Mouse (Mus musculus) urinary bladder, postnatal 0 days (tissue): ENCODE measurements around the gene Gdf2. TPM values are rescaled to one million over a fixed set of nuclear protein-coding genes. Genes with fewer than 3 reads are reported as not detected.

Experiments used
- polyA plus RNA-seq: library from polyadenylated mRNA; unstranded; fragments of >200 nt; fragmentation: Nextera tagmentation; extraction: Ambion mirVana; gene quantifications from 2 replicates; pipeline ENCODE4 v1.2.1, GENCODE M21; 2015

Gene Gdf2
- polyA plus RNA-seq, result not detected in 2 replicates

DNA sequence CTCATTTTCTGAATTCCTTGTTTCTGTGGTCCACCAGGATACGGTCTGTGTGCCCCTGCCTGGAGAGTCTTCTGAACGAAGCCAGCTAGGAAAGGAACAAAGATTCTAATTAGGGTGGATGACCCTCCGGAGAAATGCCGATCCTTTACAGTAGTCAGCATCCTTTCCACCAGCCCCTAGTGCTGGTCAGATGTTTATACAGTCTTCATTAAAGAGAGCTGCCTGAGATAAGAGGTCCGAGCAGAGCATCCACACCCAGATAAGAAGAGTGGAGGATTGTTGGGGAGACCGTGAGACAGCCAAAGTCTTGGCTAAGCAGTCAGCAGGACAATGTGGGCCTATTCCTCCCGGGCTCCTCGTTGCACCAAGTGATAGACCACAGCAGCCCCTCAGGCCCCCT is at the start of gene Gdf2:
TSS of gene Gdf2 (plus strand) at position 301 of the 400 bp plus-strand sequence.

DNA sequence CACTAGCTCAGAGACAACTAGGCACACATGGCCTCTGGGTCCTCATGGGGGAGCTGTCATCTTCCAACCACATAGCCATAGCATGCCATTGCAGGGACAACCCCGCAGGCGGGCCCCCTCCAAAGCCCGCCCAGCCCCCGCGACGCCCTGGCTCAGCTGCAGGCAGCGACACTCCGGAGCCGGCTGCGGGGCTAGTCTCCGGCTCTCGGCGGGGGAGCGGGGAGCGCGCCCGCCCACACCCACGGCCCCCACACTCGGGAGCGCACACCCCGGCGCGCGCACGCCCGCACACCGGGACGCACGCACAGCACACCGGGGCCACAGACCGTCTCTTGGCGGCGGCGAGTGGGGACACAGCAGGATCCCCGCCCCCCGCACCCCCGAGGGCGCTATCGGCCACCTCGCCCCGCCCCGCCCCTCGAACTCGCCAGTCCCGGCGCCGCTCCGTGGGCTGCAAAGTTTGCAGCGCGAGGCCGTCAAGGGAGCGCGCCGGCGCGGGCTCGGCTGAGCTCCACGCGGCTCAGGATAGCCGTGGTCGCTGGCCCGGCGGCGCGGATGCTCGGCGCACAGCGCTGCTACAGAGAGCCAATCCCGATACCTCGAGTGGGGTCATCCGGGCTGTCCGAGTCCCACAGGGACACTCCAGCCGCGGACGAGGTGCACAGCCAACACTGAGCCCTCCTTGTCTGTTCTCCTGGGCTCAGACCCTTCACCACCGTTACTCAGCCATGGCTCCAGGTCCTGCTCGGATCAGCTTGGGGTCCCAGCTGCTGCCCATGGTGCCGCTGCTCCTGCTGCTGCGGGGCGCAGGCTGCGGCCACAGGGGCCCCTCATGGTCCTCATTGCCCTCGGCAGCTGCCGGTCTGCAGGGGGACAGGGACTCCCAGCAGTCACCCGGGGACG is 17.4 kb upstream of the Gdf2 start, which contains the start of gene Gdf10:
TSS of gene Gdf10 (plus strand) at position 420 of the 903 bp plus-strand sequence.

GRCm38 (mm10) chr14:33953761-33954160 is 12.9 kb downstream of the Gdf2 start, which contains the start of gene Rbp3:
TSS of gene Rbp3 (plus strand) at chr14:33954003.

GRCm38 (mm10) chr14:33978604-33979059 is 37.8 kb downstream of the Gdf2 start, which contains the start of gene Zfp488:
TSS of gene Zfp488 (minus strand) at chr14:33978764.

Other genes with a start within 250 kb of the Gdf2 start
- gene Gdf10, start 17.5 kb upstream of the Gdf2 start, polyA plus RNA-seq, result 3.0 and 4.5 TPM in 2 replicates
- gene Rbp3, start 13.0 kb downstream of the Gdf2 start, polyA plus RNA-seq, result not detected in 2 replicates
- 0.02 and 0.04 TPM in 2 replicates for gene Zfp488, start 37.7 kb downstream of the Gdf2 start, polyA plus RNA-seq
- 0.06 and 0.23 TPM in 2 replicates for gene Gm30083, start 74.1 kb downstream of the Gdf2 start, polyA plus RNA-seq
- not detected in 2 replicates for gene Gm5460, start 75.7 kb downstream of the Gdf2 start, polyA plus RNA-seq
- gene Antxrl, start 111.7 kb downstream of the Gdf2 start, polyA plus RNA-seq, result not detected in 2 replicates
- 33.0 and 47.8 TPM in 2 replicates for gene Anxa8, start 144.9 kb downstream of the Gdf2 start, polyA plus RNA-seq
- 10.1 and 23.3 TPM in 2 replicates for gene A630023A22Rik, start 161.7 kb downstream of the Gdf2 start, polyA plus RNA-seq
- 2.7 and 4.1 TPM in 2 replicates for gene Npy4r, start 211.4 kb downstream of the Gdf2 start, polyA plus RNA-seq